Mouse (Mus musculus) CH12.LX (cell line): Measurements from ENCODE around the gene Npas4.

Experiments
- E2F4 ChIP-seq: IDR thresholded peaks from 2 replicates; pipeline ENCODE4 v1.6.1; 2011; ENCODE audit warnings: low read depth, low read length, improper control_type of control experiment; ENCODE audit not compliant: insufficient replicate concordance
- ELF1 ChIP-seq: IDR thresholded peaks from 2 replicates; pipeline ENCODE4 v1.6.1; 2014; ENCODE audit warnings: low read depth, mild to moderate bottlenecking, inconsistent platforms, low read length, improper control_type of control experiment

DNA sequence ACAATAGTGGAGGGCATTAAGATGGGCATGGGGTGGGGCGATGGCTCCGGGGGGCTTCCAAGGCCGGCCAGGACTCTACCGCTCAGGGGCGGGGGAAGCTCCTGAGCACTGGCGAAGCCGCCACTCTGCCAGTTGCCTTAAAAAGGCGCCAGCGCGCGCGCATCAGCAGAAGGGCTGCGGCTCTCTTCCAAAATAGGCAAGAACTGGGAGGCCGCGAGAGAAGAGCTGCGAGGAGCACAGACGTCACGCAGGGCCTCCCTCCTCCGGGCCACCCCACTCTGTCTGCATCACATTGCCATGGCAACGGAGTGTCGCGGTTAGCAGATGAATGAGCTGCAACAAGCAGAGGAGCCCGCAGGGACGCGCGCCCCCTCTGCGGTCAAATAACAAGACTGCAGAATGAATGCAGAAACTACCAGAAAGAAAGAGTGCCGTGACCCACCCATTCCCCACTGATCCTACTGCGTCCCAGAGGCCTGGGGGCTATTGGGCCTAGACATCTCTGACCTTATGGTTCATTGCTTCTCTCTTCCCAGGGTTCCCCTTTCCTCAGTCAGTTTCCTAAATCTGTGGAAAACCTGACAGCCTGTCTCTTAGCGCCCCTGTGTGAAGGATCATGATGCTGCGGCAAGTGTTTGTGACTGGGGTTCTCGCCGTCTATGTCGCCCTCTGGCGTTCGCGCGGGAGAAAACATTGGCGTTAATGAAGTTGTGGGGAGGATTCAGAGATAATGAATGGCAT, 11.7 kb upstream of the Npas4 start:
- TF ChIP-seq ELF1 (no peak), E2F4 (no peak)
